In genomic region chr11:60825191-60825590, GRCm38 (mm10) we compare ENCODE assay signal across 16 mouse cellular contexts. TPM values are rescaled to one million over a fixed set of nuclear protein-coding genes. Genes with fewer than 3 reads are reported as not detected.
DNase-seq lines count a peak whose midpoint lies in the region; ATAC-seq and TF ChIP-seq lines count a peak whose summit lies in the region.
"Had no signal": no experiment of that assay in that cellular context is flagged by ENCODE, and none has a peak within 500 bp of the region (broad histone marks: within the 10 kb centered on the region; RNA-seq: fewer than 3 reads in every experiment).

No protein-coding gene starts in this region.

- 77% methylated on average over 3 of the region's 3 CpGs for WGBS in kidney, embryonic 14.5 days
- 55% methylated on average over 3 of the region's 3 CpGs for WGBS in liver, postnatal 0 days (ENCODE audit: insufficient replicate concordance)
- 46% methylated on average over 3 of the region's 3 CpGs for WGBS in stomach, embryonic 15.5 days

- H3K9me3 ChIP-seq in kidney, embryonic 14.5 days (ENCODE audit: control insufficient read depth, low read length), result no peaks in the 10 kb centered on the region
- H3K9me3 ChIP-seq in liver, postnatal 0 days (ENCODE audit: low read length), result no peaks in the 10 kb centered on the region
- H3K9me3 ChIP-seq in stomach, embryonic 15.5 days, result no peaks in the 10 kb centered on the region
- H3K9me3 ChIP-seq: heart, embryonic 15.5 days; hindbrain, embryonic 12.5 days; midbrain, embryonic 15.5 days had no signal

- intact Hi-C loops in left cerebral cortex, adult 2 months (cut with DNase I), result no loop called here

- no peak for TF ChIP-seq CTCF in liver, postnatal 0 days (IDR thresholded peaks at IDR 0.05; ENCODE audit: low read depth)
- TF ChIP-seq CTCF in left cerebral cortex, adult 2 months (IDR thresholded peaks at IDR 0.05), result no peak

- peak; percentile 52; the same call in 1 of the 2 replicates for TF ChIP-seq EP300 in liver, postnatal 0 days (IDR thresholded peaks at IDR 0.05; ENCODE audit: low read depth)

- DNase-seq in kidney, adult 18-20 months, result peak; percentile 34
- peak; percentile 30 for DNase-seq in kidney, postnatal 10 days
- no peak for DNase-seq in liver, postnatal 0 days
- DNase-seq in embryo, embryonic 9.5 days (ENCODE audit: extremely low spot score), result no peak
- no peak for DNase-seq in left cerebral cortex, adult 2 months (ENCODE audit: extremely low spot score in 1 of 2, low spot score in 2 of 2)
- DNase-seq: adrenal gland, adult 8-10 months; cerebellum, adult 8-10 months; embryo, embryonic 11 days had no signal

- H3K4me3 ChIP-seq in kidney, embryonic 14.5 days (ENCODE audit: low read length), result no peak overlapping the region
- H3K4me3 ChIP-seq in liver, postnatal 0 days (ENCODE audit: low read depth, low read length), result no peak overlapping the region
- H3K4me3 ChIP-seq in stomach, embryonic 15.5 days (replicated peaks), result no peak overlapping the region
- H3K4me3 ChIP-seq in left cerebral cortex, adult 2 months, result no peak overlapping the region
- H3K4me3 ChIP-seq: erythroblast, embryonic 14.5 days; heart, embryonic 15.5 days; hindbrain, embryonic 12.5 days; layer of hippocampus, adult 2 months; midbrain, embryonic 15.5 days had no signal

- H3K36me3 ChIP-seq in kidney, embryonic 14.5 days (ENCODE audit: control insufficient read depth, insufficient read depth, low read length), result no peaks in the 10 kb centered on the region
- H3K36me3 ChIP-seq in liver, postnatal 0 days (replicated peaks; ENCODE audit: insufficient read depth, low read length), result no peaks in the 10 kb centered on the region
- no peaks in the 10 kb centered on the region for H3K36me3 ChIP-seq in stomach, embryonic 15.5 days
- H3K36me3 ChIP-seq: heart, embryonic 15.5 days; hindbrain, embryonic 12.5 days; midbrain, embryonic 15.5 days had no signal

- no peak overlapping the region for H3K4me2 ChIP-seq in kidney, embryonic 14.5 days (replicated peaks; ENCODE audit: low read depth, low read length)
- peak overlapping the region; percentile 40 for H3K4me2 ChIP-seq in liver, postnatal 0 days (ENCODE audit: low read depth, low read length)
- no peak overlapping the region for H3K4me2 ChIP-seq in stomach, embryonic 15.5 days
- H3K4me2 ChIP-seq: heart, embryonic 15.5 days; hindbrain, embryonic 12.5 days; midbrain, embryonic 15.5 days had no signal

- no peaks in the 10 kb centered on the region for H3K4me1 ChIP-seq in kidney, embryonic 14.5 days (ENCODE audit: control insufficient read depth, insufficient read depth, low read length)
- H3K4me1 ChIP-seq in liver, postnatal 0 days (ENCODE audit: insufficient read depth), result peaks cover 4% of the 10 kb centered on the region
- H3K4me1 ChIP-seq in stomach, embryonic 15.5 days, result no peaks in the 10 kb centered on the region
- H3K4me1 ChIP-seq: heart, embryonic 15.5 days; hindbrain, embryonic 12.5 days; midbrain, embryonic 15.5 days had no signal

- no peak overlapping the region for H3K9ac ChIP-seq in kidney, embryonic 14.5 days (ENCODE audit: low read depth, low read length)
- no peak overlapping the region for H3K9ac ChIP-seq in liver, postnatal 0 days (replicated peaks)
- 0 out of 2 replicates have a peak overlapping the region, but pooled peaks have one; percentile 9 for H3K9ac ChIP-seq in stomach, embryonic 15.5 days
- H3K9ac ChIP-seq: heart, embryonic 15.5 days; hindbrain, embryonic 12.5 days; midbrain, embryonic 15.5 days had no signal

- H3K27me3 ChIP-seq in kidney, embryonic 14.5 days (ENCODE audit: control insufficient read depth, insufficient read depth, low read length), result no peaks in the 10 kb centered on the region
- no peaks in the 10 kb centered on the region for H3K27me3 ChIP-seq in liver, postnatal 0 days (ENCODE audit: insufficient read depth, low read length)
- no peaks in the 10 kb centered on the region for H3K27me3 ChIP-seq in stomach, embryonic 15.5 days (replicated peaks)
- H3K27me3 ChIP-seq: heart, embryonic 15.5 days; midbrain, embryonic 15.5 days had no signal

- ATAC-seq in kidney, embryonic 14.5 days (ENCODE audit: low FRiP score, low TSS enrichment), result no peak
- ATAC-seq in liver, postnatal 0 days, result peak; percentile 89
- peak; percentile 89 for ATAC-seq in stomach, embryonic 15.5 days (ENCODE audit: insufficient read depth, low FRiP score, low read depth)
- ATAC-seq in erythroblast, adult 5-6 weeks (replicated peaks; ENCODE audit: low FRiP score, poor library complexity, severe bottlenecking), result no peak
- ATAC-seq: midbrain, embryonic 15.5 days had no signal

- no peak overlapping the region for H3K27ac ChIP-seq in kidney, embryonic 14.5 days (ENCODE audit: low read depth, low read length)
- H3K27ac ChIP-seq in liver, postnatal 0 days (ENCODE audit: low read depth), result peak overlapping the region; percentile 41
- peak overlapping the region; percentile 59 for H3K27ac ChIP-seq in stomach, embryonic 15.5 days
- no peak overlapping the region for H3K27ac ChIP-seq in left cerebral cortex, adult 2 months
- H3K27ac ChIP-seq: heart, embryonic 15.5 days; hindbrain, embryonic 12.5 days; layer of hippocampus, adult 2 months; midbrain, embryonic 15.5 days had no signal

RNA-seq across cellular contexts. Expression of gene Dhrs7b, which starts 5.2 kb away (rescaled TPM):
- 34.3 and 35.8 TPM in 2 replicates for polyA plus RNA-seq in kidney, embryonic 14.5 days (2014; fragmentation: Nextera tagmentation; extraction: Ambion mirVana)
- polyA plus RNA-seq in liver, postnatal 0 days (2015; fragmentation: Nextera tagmentation; extraction: Ambion mirVana), result 16.4 TPM in 2 replicates
- 42.7 and 45.6 TPM in 2 replicates for polyA plus RNA-seq in stomach, embryonic 15.5 days (2015; fragmentation: Nextera tagmentation; extraction: Ambion mirVana)
- total RNA-seq in erythroblast, adult 5-6 weeks (2015; ENCODE audit: low replicate concordance), result 2.3 TPM in 1 of 2 replicates, not detected in the other
- total RNA-seq in erythroblast, adult 5-6 weeks (2017; ENCODE audit: low replicate concordance), result 1.4 and 4.7 TPM in 2 replicates
- total RNA-seq in left cerebral cortex, adult 2 months (2021), result 10 to 100 TPM; 27.3 to 28.4 TPM

RNA-seq across cellular contexts. Expression of gene Shmt1, which starts 13.7 kb away (rescaled TPM):
- 45.3 and 78.4 TPM in 2 replicates for polyA plus RNA-seq in kidney, embryonic 14.5 days (2014; fragmentation: Nextera tagmentation; extraction: Ambion mirVana)
- polyA plus RNA-seq in liver, postnatal 0 days (2015; fragmentation: Nextera tagmentation; extraction: Ambion mirVana), result 100 and 103 TPM in 2 replicates
- polyA plus RNA-seq in stomach, embryonic 15.5 days (2015; fragmentation: Nextera tagmentation; extraction: Ambion mirVana), result 72.6 and 85.4 TPM in 2 replicates
- 1.5 and 5.4 TPM in 2 replicates for total RNA-seq in erythroblast, adult 5-6 weeks (2015; ENCODE audit: low replicate concordance)
- total RNA-seq in erythroblast, adult 5-6 weeks (2017; ENCODE audit: low replicate concordance), result 5.3 and 10.9 TPM in 2 replicates
- 1 to 10 TPM; 2.2 to 3.1 TPM for total RNA-seq in left cerebral cortex, adult 2 months (2021)
- polyA plus RNA-seq: erythroblast, embryonic 14.5 days had no signal

RNA-seq across cellular contexts. Expression of gene Smcr8, which starts 47.9 kb away (rescaled TPM):
- polyA plus RNA-seq in kidney, embryonic 14.5 days (2014; fragmentation: Nextera tagmentation; extraction: Ambion mirVana), result 5.2 and 8.2 TPM in 2 replicates
- polyA plus RNA-seq in liver, postnatal 0 days (2015; fragmentation: Nextera tagmentation; extraction: Ambion mirVana), result 1.9 and 2.0 TPM in 2 replicates
- 4.5 and 5.2 TPM in 2 replicates for polyA plus RNA-seq in stomach, embryonic 15.5 days (2015; fragmentation: Nextera tagmentation; extraction: Ambion mirVana)
- 10.0 and 11.3 TPM in 2 replicates for total RNA-seq in erythroblast, adult 5-6 weeks (2015; ENCODE audit: low replicate concordance)
- 3.5 and 5.6 TPM in 2 replicates for total RNA-seq in erythroblast, adult 5-6 weeks (2017; ENCODE audit: low replicate concordance)
- 10 to 100 TPM; 31.0 to 32.6 TPM for total RNA-seq in left cerebral cortex, adult 2 months (2021)

RNA-seq across cellular contexts. Expression of gene Top3a, which starts 48.0 kb away (rescaled TPM):
- polyA plus RNA-seq in kidney, embryonic 14.5 days (2014; fragmentation: Nextera tagmentation; extraction: Ambion mirVana), result 13.7 and 21.5 TPM in 2 replicates
- 2.5 and 3.2 TPM in 2 replicates for polyA plus RNA-seq in liver, postnatal 0 days (2015; fragmentation: Nextera tagmentation; extraction: Ambion mirVana)
- 11.6 and 12.8 TPM in 2 replicates for polyA plus RNA-seq in stomach, embryonic 15.5 days (2015; fragmentation: Nextera tagmentation; extraction: Ambion mirVana)
- 5.6 and 7.1 TPM in 2 replicates for total RNA-seq in erythroblast, adult 5-6 weeks (2015; ENCODE audit: low replicate concordance)
- 4.5 and 11.9 TPM in 2 replicates for total RNA-seq in erythroblast, adult 5-6 weeks (2017; ENCODE audit: low replicate concordance)
- 1 to 10 TPM; 5.0 to 6.1 TPM for total RNA-seq in left cerebral cortex, adult 2 months (2021)

RNA-seq across cellular contexts. Expression of gene Tmem11, which starts 53.9 kb away (rescaled TPM):
- polyA plus RNA-seq in kidney, embryonic 14.5 days (2014; fragmentation: Nextera tagmentation; extraction: Ambion mirVana), result 72.8 and 72.9 TPM in 2 replicates
- polyA plus RNA-seq in liver, postnatal 0 days (2015; fragmentation: Nextera tagmentation; extraction: Ambion mirVana), result 26.7 and 28.8 TPM in 2 replicates
- 60.3 and 60.8 TPM in 2 replicates for polyA plus RNA-seq in stomach, embryonic 15.5 days (2015; fragmentation: Nextera tagmentation; extraction: Ambion mirVana)
- total RNA-seq in erythroblast, adult 5-6 weeks (2015; ENCODE audit: low replicate concordance), result 1.9 and 8.8 TPM in 2 replicates
- total RNA-seq in erythroblast, adult 5-6 weeks (2017; ENCODE audit: low replicate concordance), result 7.2 and 13.5 TPM in 2 replicates
- 10 to 100 TPM; 28.8 to 31.0 TPM for total RNA-seq in left cerebral cortex, adult 2 months (2021)

Comparison
In these comparisons a context has a peak if more than half of its experiments do, and no peak if none do; other contexts are left out.
1. DNase-seq: peak in kidney, adult 18-20 months (single experiment) and kidney, postnatal 10 days (single experiment); none in liver, postnatal 0 days (single experiment), embryo, embryonic 9.5 days (single experiment) and left cerebral cortex, adult 2 months (0 of 2).
2. ATAC-seq: peak in liver, postnatal 0 days (single experiment) and stomach, embryonic 15.5 days (single experiment); none in kidney, embryonic 14.5 days (single experiment) and erythroblast, adult 5-6 weeks (single experiment).
3. H3K27ac ChIP-seq: peak in liver, postnatal 0 days (single experiment) and stomach, embryonic 15.5 days (single experiment); none in kidney, embryonic 14.5 days (single experiment) and left cerebral cortex, adult 2 months (single experiment).